Mouse (Mus musculus) heart, embryonic 14.5 days (tissue): ENCODE measurements at regions not wholly inside any gene's neighbourhood (a gene's known extent, or its start where the extent isn't known, plus 50 kb on each side); places are given as distances from the start of the nearest gene placed in this dataset.
A peak's percentile ranks its signal among the peaks of the same experiment; 100 is the strongest.

Source experiments
- ATAC-seq: fragments of 200-750 bp; cut with Nextera tagmentation; 2 replicates; pipeline ENCODE4 v1.8.0; 2017; ENCODE audit warnings: low read depth, moderate TSS enrichment; ENCODE audit not compliant: insufficient number of reproducible peaks, insufficient read depth, low FRiP score
- H3K27ac ChIP-seq, 2 experiments: fragments of 200-500 bp in 1 of 2; fragments of 300-500 bp in 1 of 2; sonication (generic) in 1 of 2; replicated peaks in 1 of 2; 2 replicates each; pipeline ENCODE4 v1.5.1; 2012 to 2014; ENCODE audit warnings: low read depth in 2 of 2, low read length in 2 of 2, control low read depth in 1 of 2, mild to moderate bottlenecking in 1 of 2, mixed read lengths in 1 of 2; ENCODE audit not compliant: control insufficient read depth in 1 of 2, insufficient read depth in 1 of 2
- H3K27me3 ChIP-seq: fragments of 300-500 bp; sonication (generic); 2 replicates; pipeline ENCODE4 v1.6.1; 2014; ENCODE audit warnings: mild to moderate bottlenecking, low read length, control low read depth; ENCODE audit not compliant: control insufficient read depth, insufficient read depth
- H3K36me3 ChIP-seq: fragments of 300-500 bp; sonication (generic); 2 replicates; pipeline ENCODE4 v1.6.1; 2014; ENCODE audit warnings: mild to moderate bottlenecking, control low read depth, low read length, mixed read lengths; ENCODE audit not compliant: control insufficient read depth, insufficient read depth
- H3K4me1 ChIP-seq, 2 experiments: fragments of 200-500 bp in 1 of 2; fragments of 300-500 bp in 1 of 2; sonication (generic) in 1 of 2; 2 replicates each; pipeline ENCODE4 v1.6.1; 2012 to 2014; ENCODE audit warnings: low read length in 2 of 2, control low read depth in 1 of 2, mixed read lengths in 1 of 2; ENCODE audit not compliant: control insufficient read depth in 2 of 2, insufficient read depth in 2 of 2
- H3K4me2 ChIP-seq: fragments of 300-500 bp; sonication (generic); 2 replicates; pipeline ENCODE4 v1.6.1; 2014; ENCODE audit warnings: mild to moderate bottlenecking, low read length
- H3K4me3 ChIP-seq, 2 experiments: fragments of 200-500 bp in 1 of 2; fragments of 300-500 bp in 1 of 2; sonication (generic) in 1 of 2; 2 replicates each; pipeline ENCODE4 v1.5.1; 2012 to 2014; ENCODE audit warnings: low read length in 2 of 2, mild to moderate bottlenecking in 2 of 2, control low read depth in 1 of 2, low read depth in 1 of 2, moderate library complexity in 1 of 2; ENCODE audit not compliant: control insufficient read depth in 1 of 2, insufficient read depth in 1 of 2
- H3K9ac ChIP-seq: fragments of 300-500 bp; sonication (generic); 2 replicates; pipeline ENCODE4 v1.6.1; 2014; ENCODE audit warnings: mild to moderate bottlenecking, low read length
- H3K9me3 ChIP-seq: fragments of 300-500 bp; sonication (generic); 2 replicates; pipeline ENCODE4 v1.6.1; 2016; ENCODE audit warnings: low read length, control low read depth; ENCODE audit not compliant: control insufficient read depth
- WGBS: fragments of 180-500 bp; shearing (Covaris S2); extraction: QIAGEN DNeasy Blood & Tissue Kit; methylation state at CpG from one replicate; pipeline ENCODE4 v1.1.7; 2014; 5-methylcytosine and 5-hydroxymethylcytosine counted together

GRCm38 (mm10) chr3:69953674-69954329 is 53.6 kb upstream of the Otol1 start:
- H3K9me3 ChIP-seq = no peaks in the 10 kb centered on the region
- H3K36me3 ChIP-seq = no peaks in the 10 kb centered on the region
- no peak overlapping the region for H3K27ac ChIP-seq
- no peak for ATAC-seq
- no peak overlapping the region for H3K4me2 ChIP-seq
- H3K27me3 ChIP-seq = no peaks in the 10 kb centered on the region
- H3K9ac ChIP-seq = no peak overlapping the region
- no peaks in the 10 kb centered on the region for H3K4me1 ChIP-seq
- no peak overlapping the region for H3K4me3 ChIP-seq
- 62% methylated on average over 6 of the region's 6 CpGs for WGBS

GRCm38 (mm10) chr3:69922792-69923418 is 63.2 kb upstream of the Sptssb start:
- Histone ChIP-seq H3K27ac (peak overlapping the region in 1 of 2 experiments; percentile 22; a peak in 1 of 4 replicates), H3K4me2 (no peak overlapping the region), H3K9me3 (no peaks in the 10 kb centered on the region), H3K36me3 (no peaks in the 10 kb centered on the region), H3K27me3 (no peaks in the 10 kb centered on the region), H3K4me1 (peaks cover 0 to 4% of the 10 kb centered on the region in 2 experiments; a peak in 1 of 4 replicates), H3K9ac (no peak overlapping the region), H3K4me3 (no peak overlapping the region)
- WGBS = 71% methylated on average over 8 of the region's 8 CpGs
- ATAC-seq = no peak

GRCm38 (mm10) chr3:69912859-69913258 is 53.1 kb upstream of the Sptssb start:
- no peak overlapping the region for H3K9ac ChIP-seq
- ATAC-seq = no peak
- H3K27me3 ChIP-seq = no peaks in the 10 kb centered on the region
- no peak overlapping the region for H3K4me3 ChIP-seq
- H3K9me3 ChIP-seq = no peaks in the 10 kb centered on the region
- H3K4me1 ChIP-seq = peaks cover 0 to 6% of the 10 kb centered on the region in 2 experiments; a peak in 3 of 4 replicates
- H3K27ac ChIP-seq = peak overlapping the region in 1 of 2 experiments; percentile 28; a peak in 1 of 4 replicates
- H3K4me2 ChIP-seq = peak overlapping the region; percentile 53
- H3K36me3 ChIP-seq = no peaks in the 10 kb centered on the region
- WGBS = 23% methylated on average over 14 of the region's 14 CpGs

- Histone ChIP-seq H3K27me3 (no peaks in the 10 kb centered on the region), H3K4me3 (no peak overlapping the region), H3K9ac (no peak overlapping the region), H3K36me3 (no peaks in the 10 kb centered on the region), H3K27ac (no peak overlapping the region), H3K4me1 (peaks cover 0 to 6% of the 10 kb centered on the region in 2 experiments; a peak in 3 of 4 replicates), H3K4me2 (no peak overlapping the region), H3K9me3 (no peaks in the 10 kb centered on the region)
- 88% methylated on average over 8 of the region's 8 CpGs for WGBS
- ATAC-seq = no peak
Observed at GRCm38 (mm10) chr3:69910073-69910472, 50.3 kb upstream of the Sptssb start.
